In the genomic region with DNA sequence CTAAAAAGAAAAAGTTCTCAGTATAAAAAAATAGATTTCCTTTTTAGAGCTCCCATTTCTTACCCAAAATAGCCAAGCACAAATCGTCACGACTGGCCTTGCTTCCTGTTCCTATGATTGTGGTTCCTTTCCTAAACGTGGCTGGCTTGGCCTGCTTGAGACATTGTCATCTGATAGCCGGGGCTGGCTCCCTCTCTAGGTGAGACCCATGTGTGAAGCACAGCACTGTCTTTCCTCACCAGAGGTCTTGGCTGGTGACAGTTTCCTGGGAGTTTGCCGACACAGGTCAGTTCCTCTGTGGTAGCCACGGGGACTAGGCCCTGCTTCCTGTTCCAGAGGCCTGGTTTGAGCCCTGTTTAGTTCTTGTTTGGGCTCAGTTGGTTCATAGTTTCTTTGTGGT, we compare ENCODE assay signal across 8 mouse cellular contexts. TPM values are rescaled to one million over a fixed set of nuclear protein-coding genes. Genes with fewer than 3 reads are reported as not detected.
DNase-seq lines count a peak whose midpoint lies in the region; ATAC-seq and TF ChIP-seq lines count a peak whose summit lies in the region.

No protein-coding gene starts in this region.

- DNase-seq in lung, adult 18-20 months: peak; percentile 64 to 68
- no peak for DNase-seq in lung, postnatal 14 days
- peak; percentile 17 for DNase-seq in gastrocnemius, postnatal 10 days
- peak; percentile 75 for DNase-seq in kidney, adult 2 months
- no peak for DNase-seq in cerebellum, adult 9-11 months
- no peak for DNase-seq in retina, postnatal 1 day

- no peak for TF ChIP-seq CTCF in kidney, adult 2 months (conservative IDR thresholded peaks at IDR 0.05; ENCODE audit: insufficient read depth, insufficient read length, low read depth, low read length)

- TF ChIP-seq POLR2A in kidney, adult 2 months (IDR thresholded peaks at IDR 0.05; ENCODE audit: low read depth, low read length): no peak

- H3K4me2 ChIP-seq in intestine, embryonic 16.5 days (ENCODE audit: low read depth, low read length): no peak overlapping the region

- peak overlapping the region; percentile 76 for H3K27ac ChIP-seq in kidney, adult 2 months (ENCODE audit: insufficient read depth, low read depth, low read length)
- H3K27ac ChIP-seq in intestine, embryonic 16.5 days (ENCODE audit: low read length): no peak overlapping the region

- H3K4me3 ChIP-seq in kidney, adult 2 months (ENCODE audit: insufficient read depth, low read depth, low read length): no peak overlapping the region
- H3K4me3 ChIP-seq in intestine, embryonic 16.5 days (ENCODE audit: low read length): no peak overlapping the region

- no peaks in the 10 kb centered on the region for H3K9me3 ChIP-seq in intestine, embryonic 16.5 days (ENCODE audit: control insufficient read depth, low read length)

- no peaks in the 10 kb centered on the region for H3K36me3 ChIP-seq in kidney, adult 2 months (ENCODE audit: control insufficient read depth, insufficient read depth, low read length)
- no peaks in the 10 kb centered on the region for H3K36me3 ChIP-seq in intestine, embryonic 16.5 days (ENCODE audit: control insufficient read depth, insufficient read depth, low read length)

- 13% methylated on average over 6 of the region's 6 CpGs for WGBS in kidney, adult 2 months
- WGBS in intestine, embryonic 16.5 days: 55% methylated on average over 6 of the region's 6 CpGs

- H3K4me1 ChIP-seq in kidney, adult 2 months (ENCODE audit: control insufficient read depth, insufficient read depth, low read length): peaks cover 52% of the 10 kb centered on the region
- peaks cover 21% of the 10 kb centered on the region for H3K4me1 ChIP-seq in intestine, embryonic 16.5 days (ENCODE audit: control insufficient read depth, insufficient read depth, low read length)

- H3K9ac ChIP-seq in intestine, embryonic 16.5 days (ENCODE audit: low read depth, low read length): no peak overlapping the region

- ATAC-seq in megakaryocyte, adult 5-6 weeks (ENCODE audit: poor library complexity, severe bottlenecking): peak; percentile 72
- no peak for ATAC-seq in intestine, embryonic 16.5 days

- H3K27me3 ChIP-seq in kidney, adult 2 months (replicated peaks; ENCODE audit: control insufficient read depth, insufficient read depth, low read length): no peaks in the 10 kb centered on the region
- H3K27me3 ChIP-seq in intestine, embryonic 16.5 days (replicated peaks; ENCODE audit: control insufficient read depth, insufficient read depth, low read length): no peaks in the 10 kb centered on the region

RNA-seq across cellular contexts. Expression of a gene that starts 6.8 kb away (rescaled TPM):
- total RNA-seq in gastrocnemius, postnatal 10 days (2021): 10 to 100 TPM in 1 of 2 experiments, 1 to 10 TPM in 1; 9.5 to 10.3 TPM
- 9.0 and 11.3 TPM in 2 replicates for polyA plus RNA-seq in kidney, adult 2 months (2012; rRNA removed)
- 25.4 and 37.0 TPM in 2 replicates for total RNA-seq in megakaryocyte, adult 5-6 weeks (2015)
- total RNA-seq in megakaryocyte, adult 5-6 weeks (2017): 36.7 and 42.4 TPM in 2 replicates
- polyA plus RNA-seq in intestine, embryonic 16.5 days (2015; fragmentation: Nextera tagmentation; extraction: Ambion mirVana): 1.2 and 1.4 TPM in 2 replicates

RNA-seq across cellular contexts. Expression of a gene that starts 33.6 kb away (rescaled TPM):
- 10 to 100 TPM; 13.6 to 13.9 TPM for total RNA-seq in gastrocnemius, postnatal 10 days (2021)
- 87.4 and 90.9 TPM in 2 replicates for polyA plus RNA-seq in kidney, adult 2 months (2012; rRNA removed)
- 36.0 and 47.6 TPM in 2 replicates for total RNA-seq in megakaryocyte, adult 5-6 weeks (2015)
- total RNA-seq in megakaryocyte, adult 5-6 weeks (2017): 13.5 and 19.5 TPM in 2 replicates
- polyA plus RNA-seq in intestine, embryonic 16.5 days (2015; fragmentation: Nextera tagmentation; extraction: Ambion mirVana): 51.4 and 57.0 TPM in 2 replicates

Comparison
In these comparisons a context has a peak if more than half of its experiments do, and no peak if none do; other contexts are left out.
1. DNase-seq: peak in lung, adult 18-20 months (2 of 2), gastrocnemius, postnatal 10 days (single experiment) and kidney, adult 2 months (single experiment); none in lung, postnatal 14 days (single experiment), cerebellum, adult 9-11 months (single experiment) and retina, postnatal 1 day (single experiment).